ENCODE assay signal across 11 mouse cellular contexts in the genomic region with DNA sequence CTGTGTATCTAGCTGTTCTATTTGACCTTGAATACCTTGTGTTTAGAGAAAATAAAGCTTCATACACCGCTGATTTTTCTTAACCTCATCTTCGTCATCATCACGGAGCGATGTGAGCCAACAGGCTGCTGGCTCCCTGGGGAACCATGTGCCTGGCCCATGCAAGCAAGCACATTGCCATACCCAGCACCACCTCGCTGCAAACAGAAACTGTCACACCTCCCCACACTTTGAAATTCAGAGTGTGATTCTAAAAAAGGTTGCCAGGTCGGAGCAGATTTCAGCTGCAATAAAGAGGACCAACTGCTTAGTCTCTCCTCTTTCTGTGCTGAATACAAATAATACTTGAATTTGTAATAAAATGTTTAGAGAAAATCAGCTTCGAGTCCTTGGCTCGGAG. TPM values are rescaled to one million over a fixed set of nuclear protein-coding genes. Genes with fewer than 3 reads are reported as not detected.
"Had no signal": no experiment of that assay in that cellular context is flagged by ENCODE, and none has a peak within 500 bp of the region (broad histone marks: within the 10 kb centered on the region; RNA-seq: fewer than 3 reads in every experiment).

No protein-coding gene starts in this region.

- H3K36me3 ChIP-seq: limb, embryonic 13.5 days; midbrain, embryonic 12.5 days; neural tube, embryonic 13.5 days had no signal

- DNase-seq: kidney, adult 8-10 months; kidney, postnatal 25 days; lung, adult 18-20 months had no signal

- H3K4me1 ChIP-seq: limb, embryonic 13.5 days; midbrain, embryonic 12.5 days; neural tube, embryonic 13.5 days had no signal

- H3K27me3 ChIP-seq: midbrain, embryonic 12.5 days; neural tube, embryonic 13.5 days had no signal

- H3K27ac ChIP-seq: limb, embryonic 13.5 days; liver, embryonic 14.5 days; midbrain, embryonic 12.5 days; neural tube, embryonic 13.5 days had no signal

- H3K9ac ChIP-seq: limb, embryonic 13.5 days; liver, embryonic 14.5 days; midbrain, embryonic 12.5 days; neural tube, embryonic 13.5 days had no signal

- H3K4me3 ChIP-seq: limb, embryonic 13.5 days; midbrain, embryonic 12.5 days; neural tube, embryonic 13.5 days had no signal

- ATAC-seq: inflammation-experienced regulatory T-cells, adult 6 months; intestine, postnatal 0 days; midbrain, embryonic 16.5 days had no signal

RNA-seq across cellular contexts. Expression of a gene that starts 54.0 kb away (rescaled TPM):
- total RNA-seq: megakaryocyte-erythroid progenitor cell, adult 5-6 weeks had no signal
- polyA plus RNA-seq: inflammation-experienced regulatory T-cells, adult 6 months had no signal
